Mouse (Mus musculus) liver, embryonic 11.5 days (tissue): ENCODE data around the gene Coq6. TPM values are rescaled to one million over a fixed set of nuclear protein-coding genes. Genes with fewer than 3 reads are reported as not detected.
A peak's percentile ranks its signal among the peaks of the same experiment; 100 is the strongest.

Source experiments
- ATAC-seq: fragments of 200-750 bp; cut with Nextera tagmentation; replicated peaks from 2 replicates; pipeline ENCODE4 v1.8.0; 2017; ENCODE audit warnings: moderate number of reproducible peaks, mild to moderate bottlenecking, moderate TSS enrichment, moderate library complexity; ENCODE audit not compliant: low FRiP score
- DNase-seq: peaks from one replicate; pipeline ENCODE4 v3.0.0-alpha.2; 2017; ENCODE audit warnings: low spot score
- H3K27ac ChIP-seq: fragments of 300-500 bp; sonication (generic); 2 replicates; pipeline ENCODE4 v1.5.1; 2014; ENCODE audit warnings: mild to moderate bottlenecking, low read depth, low read length, control low read depth
- H3K27me3 ChIP-seq: fragments of 300-500 bp; sonication (generic); replicated peaks from 2 replicates; pipeline ENCODE4 v1.6.1; 2014; ENCODE audit warnings: low read length, mixed read lengths; ENCODE audit not compliant: control insufficient read depth, insufficient read depth
- H3K36me3 ChIP-seq: fragments of 300-500 bp; sonication (generic); 2 replicates; pipeline ENCODE4 v1.6.1; 2014; ENCODE audit warnings: mild to moderate bottlenecking, low read length, moderate library complexity, mixed read lengths; ENCODE audit not compliant: control insufficient read depth, insufficient read depth
- H3K4me1 ChIP-seq: fragments of 300-500 bp; sonication (generic); replicated peaks from 2 replicates; pipeline ENCODE4 v1.6.1; 2014; ENCODE audit warnings: low read length, mixed read lengths; ENCODE audit not compliant: control insufficient read depth, insufficient read depth
- H3K4me2 ChIP-seq: fragments of 300-500 bp; sonication (generic); 2 replicates; pipeline ENCODE4 v1.6.1; 2014; ENCODE audit warnings: mild to moderate bottlenecking, control low read depth, moderate library complexity
- H3K4me3 ChIP-seq: fragments of 300-500 bp; sonication (generic); 2 replicates; pipeline ENCODE4 v1.5.1; 2014; ENCODE audit warnings: low read depth, low read length, control low read depth
- H3K9ac ChIP-seq: fragments of 300-500 bp; sonication (generic); 2 replicates; pipeline ENCODE4 v1.6.1; 2014; ENCODE audit warnings: low read depth, low read length, control low read depth
- H3K9me3 ChIP-seq: fragments of 300-500 bp; sonication (generic); 2 replicates; pipeline ENCODE4 v1.6.1; 2016; ENCODE audit warnings: low read length, inconsistent platforms, mixed read lengths; ENCODE audit not compliant: control insufficient read depth
- WGBS: fragments of 180-500 bp; shearing (Covaris S2); extraction: QIAGEN DNeasy Blood & Tissue Kit; methylation state at CpG from one replicate; pipeline ENCODE4 v1.1.7; 2014; 5-methylcytosine and 5-hydroxymethylcytosine counted together
- polyA plus RNA-seq: library from polyadenylated mRNA; unstranded; fragments of >200 nt; fragmentation: Nextera tagmentation; extraction: Ambion mirVana; gene quantifications from 2 replicates; pipeline ENCODE4 v1.2.1, GENCODE M21; 2014

Coq6 gene
- polyA plus RNA-seq, 1 experiment from 2014 or later: 43.6 TPM

- peak overlapping the region; percentile 59; the same call in 1 of the 2 replicates for H3K27ac ChIP-seq
- no peak overlapping the region for H3K4me3 ChIP-seq
- ATAC-seq: no peak
- no peaks in the 10 kb centered on the region for H3K27me3 ChIP-seq
- peak overlapping the region; percentile 8; the same call in 1 of the 2 replicates for H3K4me2 ChIP-seq
- no peak overlapping the region for H3K9ac ChIP-seq
- WGBS: 77% methylated on average over 3 of the region's 3 CpGs
- peaks cover 9% of the 10 kb centered on the region; the same call in 1 of the 2 replicates for H3K4me1 ChIP-seq
- no peaks in the 10 kb centered on the region for H3K36me3 ChIP-seq
- H3K9me3 ChIP-seq: no peaks in the 10 kb centered on the region
- DNase-seq: no peak
Measured at GRCm38 (mm10) chr12:84400068-84400467, 38.6 kb downstream of the Coq6 start.

- Histone ChIP-seq H3K9me3 (no peaks in the 10 kb centered on the region), H3K4me3 (no peak overlapping the region), H3K4me1 (peaks cover 9% of the 10 kb centered on the region; the same call in 1 of the 2 replicates), H3K27me3 (no peaks in the 10 kb centered on the region), H3K36me3 (no peaks in the 10 kb centered on the region), H3K9ac (no peak overlapping the region), H3K4me2 (peak overlapping the region; percentile 8; the same call in 1 of the 2 replicates), H3K27ac (peak overlapping the region; percentile 59; the same call in 1 of the 2 replicates)
- ATAC-seq (no peak), DNase-seq (no peak)
- WGBS: 71% methylated on average over 3 of the region's 3 CpGs
Measured at GRCm38 (mm10) chr12:84400653-84401052, 39.2 kb downstream of the Coq6 start.

GRCm38 (mm10) chr12:84402923-84403322 is 41.5 kb downstream of the Coq6 start:
- Histone ChIP-seq H3K27ac (no peak overlapping the region), H3K4me3 (no peak overlapping the region), H3K9ac (no peak overlapping the region), H3K9me3 (no peaks in the 10 kb centered on the region), H3K4me1 (peaks cover 12% of the 10 kb centered on the region), H3K27me3 (no peaks in the 10 kb centered on the region), H3K4me2 (no peak overlapping the region), H3K36me3 (no peaks in the 10 kb centered on the region)
- no peak for ATAC-seq
- 62% methylated on average over 9 of the region's 9 CpGs for WGBS
- DNase-seq: no peak

GRCm38 (mm10) chr12:84404541-84404940 is 43.1 kb downstream of the Coq6 start:
- H3K27me3 ChIP-seq: peaks cover 3% of the 10 kb centered on the region; the same call in 1 of the 2 replicates
- no peaks in the 10 kb centered on the region for H3K36me3 ChIP-seq
- no peaks in the 10 kb centered on the region for H3K9me3 ChIP-seq
- no peak overlapping the region for H3K27ac ChIP-seq
- DNase-seq (no peak), ATAC-seq (no peak)
- peaks cover 13% of the 10 kb centered on the region for H3K4me1 ChIP-seq
- 88% methylated on average over 6 of the region's 6 CpGs for WGBS
- no peak overlapping the region for H3K9ac ChIP-seq
- H3K4me3 ChIP-seq: no peak overlapping the region
- H3K4me2 ChIP-seq: no peak overlapping the region

- Histone ChIP-seq H3K4me1 (peaks cover 7% of the 10 kb centered on the region), H3K36me3 (no peaks in the 10 kb centered on the region), H3K4me2 (no peak overlapping the region), H3K27ac (no peak overlapping the region), H3K9me3 (no peaks in the 10 kb centered on the region), H3K27me3 (peaks cover 4% of the 10 kb centered on the region; the same call in 1 of the 2 replicates), H3K9ac (no peak overlapping the region), H3K4me3 (no peak overlapping the region)
- ATAC-seq: no peak
- no peak for DNase-seq
- 49% methylated on average over 4 of the region's 4 CpGs for WGBS
Measured at GRCm38 (mm10) chr12:84407259-84407658, 45.8 kb downstream of the Coq6 start.

- Histone ChIP-seq H3K4me2 (peak overlapping the region; percentile 84), H3K9ac (peak overlapping the region; percentile 77), H3K9me3 (no peaks in the 10 kb centered on the region), H3K36me3 (no peaks in the 10 kb centered on the region), H3K4me1 (peaks cover 7% of the 10 kb centered on the region), H3K27me3 (peaks cover 4% of the 10 kb centered on the region; the same call in 1 of the 2 replicates), H3K27ac (peak overlapping the region; percentile 33; the same call in 1 of the 2 replicates), H3K4me3 (peak overlapping the region; percentile 77)
- 1% methylated on average over 49 of the region's 52 CpGs for WGBS
- ATAC-seq (peak; percentile 64), DNase-seq (peak; percentile 54)
Measured at GRCm38 (mm10) chr12:84407874-84408818, 46.7 kb downstream of the Coq6 start.

GRCm38 (mm10) chr12:84408819-84409507 is 47.5 kb downstream of the Coq6 start, which contains the start of the genes Entpd5 and Bbof1:
TSS of gene Entpd5 (minus strand) at chr12:84409029.
TSS of gene Bbof1 (plus strand) at chr12:84409071.
- Histone ChIP-seq H3K4me1 (peaks cover 7% of the 10 kb centered on the region), H3K9ac (peak within 1 kb of the TSS; percentile 77), H3K4me2 (peak within 1 kb of the TSS; percentile 84), H3K27me3 (peaks cover 4% of the 10 kb centered on the region; the same call in 1 of the 2 replicates), H3K27ac (peak within 1 kb of the TSS; percentile 33; the same call in 1 of the 2 replicates), H3K9me3 (no peaks in the 10 kb centered on the region), H3K4me3 (peak within 1 kb of the TSS; percentile 77), H3K36me3 (no peaks in the 10 kb centered on the region)
- DNase-seq: peak; percentile 85
- ATAC-seq: peak; percentile 94
- 3% methylated on average over 53 of the region's 63 CpGs for WGBS

- Histone ChIP-seq H3K4me1 (0 out of 2 replicates have a peak, but pooled peaks cover 4% of the 10 kb centered on the region), H3K4me3 (peak within 1 kb of the TSS; percentile 68), H3K9me3 (no peaks in the 10 kb centered on the region), H3K27ac (peak within 1 kb of the TSS; percentile 28; the same call in 1 of the 2 replicates), H3K9ac (peak within 1 kb of the TSS; percentile 72), H3K27me3 (no peaks in the 10 kb centered on the region), H3K36me3 (no peaks in the 10 kb centered on the region), H3K4me2 (peak within 1 kb of the TSS; percentile 86)
- DNase-seq (peak; percentile 80), ATAC-seq (peak; percentile 90)
- WGBS: 3% methylated on average over 50 of the region's 50 CpGs
Measured at GRCm38 (mm10) chr12:84416834-84417604, 55.6 kb downstream of the Coq6 start, which contains the start of gene Rnf113a2. TSS of gene Rnf113a2 (plus strand) at chr12:84417196.
